Mouse (Mus musculus) A20 (cell line): ENCODE measurements around the gene Rcbtb2.

Experiments used
- DNase-seq: peaks from one replicate; pipeline ENCODE4 v3.0.0-alpha.2; 2011; ENCODE audit warnings: low read depth, low spot score

The Rcbtb2 gene

GRCm38 (mm10) chr14:73146721-73147120, 23.9 kb downstream of the Rcbtb2 start:
- DNase-seq: no peak

GRCm38 (mm10) chr14:73148125-73148524, 25.3 kb downstream of the Rcbtb2 start:
- no peak for DNase-seq

DNA sequence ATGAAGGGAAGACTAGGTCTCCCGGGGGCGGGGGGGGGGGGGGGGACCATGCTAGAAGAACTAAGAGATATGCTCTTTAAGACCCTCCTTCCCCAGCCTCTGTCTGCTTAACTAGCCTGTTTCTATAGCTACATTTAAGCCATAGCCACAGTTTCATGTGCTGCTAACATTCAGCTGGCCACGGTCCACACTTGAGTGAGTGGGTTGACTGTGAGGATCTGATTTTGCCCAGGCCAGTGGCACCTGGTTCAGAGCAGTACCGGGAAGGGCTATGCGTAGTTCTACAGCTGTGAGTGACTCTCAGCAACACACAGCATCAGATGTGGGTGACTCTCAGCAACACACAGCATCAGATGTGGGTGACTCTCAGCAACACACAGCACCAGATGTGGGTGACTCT, 38.5 kb downstream of the Rcbtb2 start:
- no peak for DNase-seq

DNA sequence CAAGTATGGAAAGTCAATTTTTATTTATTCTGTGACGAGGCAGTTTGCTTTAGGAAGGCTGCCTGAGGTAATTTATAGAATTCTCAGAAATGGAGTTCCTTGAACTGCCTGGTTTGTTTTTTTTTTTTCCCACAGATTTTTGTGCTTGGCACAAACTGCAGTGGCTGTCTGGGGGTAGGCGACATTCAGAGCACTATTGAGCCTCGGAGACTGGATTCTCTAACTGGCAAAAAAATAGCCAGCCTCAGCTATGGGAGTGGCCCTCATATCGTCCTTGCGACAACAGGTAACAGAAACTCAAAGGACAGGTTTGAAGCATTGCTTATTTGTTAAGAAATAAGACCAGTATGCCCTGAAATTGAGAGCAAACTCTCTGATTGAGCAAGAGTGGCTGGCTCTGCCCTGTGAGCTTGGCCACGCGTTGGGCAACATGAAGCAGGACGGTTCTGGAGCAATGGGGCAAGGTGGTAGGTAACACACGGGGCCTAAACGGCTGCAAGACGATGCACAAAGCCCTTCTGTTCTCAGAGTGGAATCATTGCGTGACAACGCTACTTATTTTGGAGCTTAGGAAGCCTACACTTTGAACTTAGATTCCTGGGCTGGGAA, 39.5 kb downstream of the Rcbtb2 start:
- no peak for DNase-seq

GRCm38 (mm10) chr14:73163363-73163998, 40.6 kb downstream of the Rcbtb2 start:
- no peak for DNase-seq

- DNase-seq: no peak
Observed at GRCm38 (mm10) chr14:73165136-73165535, 42.3 kb downstream of the Rcbtb2 start.

DNA sequence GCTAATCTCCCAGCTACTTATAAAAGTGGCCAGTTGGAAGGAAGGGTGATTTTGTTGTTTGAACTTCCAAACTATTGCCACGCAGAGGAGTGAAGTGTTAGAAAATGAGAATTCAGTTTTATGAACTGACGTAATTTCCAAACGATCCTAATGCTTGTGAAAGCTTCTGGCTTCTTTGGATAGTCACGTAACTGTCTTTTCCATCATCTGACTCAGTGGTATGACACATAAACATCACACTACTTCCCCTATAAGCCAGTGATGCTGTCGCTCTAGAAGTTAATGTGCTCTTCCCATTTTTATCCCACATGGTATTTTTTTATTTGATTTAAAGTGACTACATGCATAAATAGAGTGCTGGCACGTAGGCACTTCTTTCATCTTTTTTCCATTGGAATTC, 45.8 kb downstream of the Rcbtb2 start:
- DNase-seq: no peak

GRCm38 (mm10) chr14:73169926-73170844, 47.3 kb downstream of the Rcbtb2 start:
- DNase-seq: no peak

GRCm38 (mm10) chr14:73172196-73173011, 49.6 kb downstream of the Rcbtb2 start:
- DNase-seq: no peak

DNA sequence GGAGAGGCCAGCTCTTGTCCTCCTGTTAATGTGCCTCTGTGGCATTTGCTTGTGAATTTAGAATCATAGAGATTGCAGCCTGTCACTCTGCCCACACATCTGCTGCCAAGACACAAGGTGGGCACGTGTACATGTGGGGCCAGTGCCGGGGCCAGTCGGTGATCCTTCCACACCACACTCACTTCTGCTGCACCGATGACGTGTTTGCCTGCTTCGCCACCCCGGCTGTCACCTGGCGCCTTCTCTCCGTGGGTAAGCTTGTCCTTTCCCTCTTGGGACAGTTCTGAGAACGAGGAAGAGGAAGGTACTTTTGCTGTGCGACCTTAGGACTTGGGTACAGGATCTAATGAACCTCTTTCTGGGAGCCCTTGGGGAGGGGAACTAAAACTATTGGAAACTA, 50.8 kb downstream of the Rcbtb2 start:
- no peak for DNase-seq

- DNase-seq: no peak
Observed at GRCm38 (mm10) chr14:73174091-73174995, 51.5 kb downstream of the Rcbtb2 start.

- no peak for DNase-seq
Observed at GRCm38 (mm10) chr14:73175031-73175430, 52.2 kb downstream of the Rcbtb2 start.

DNA sequence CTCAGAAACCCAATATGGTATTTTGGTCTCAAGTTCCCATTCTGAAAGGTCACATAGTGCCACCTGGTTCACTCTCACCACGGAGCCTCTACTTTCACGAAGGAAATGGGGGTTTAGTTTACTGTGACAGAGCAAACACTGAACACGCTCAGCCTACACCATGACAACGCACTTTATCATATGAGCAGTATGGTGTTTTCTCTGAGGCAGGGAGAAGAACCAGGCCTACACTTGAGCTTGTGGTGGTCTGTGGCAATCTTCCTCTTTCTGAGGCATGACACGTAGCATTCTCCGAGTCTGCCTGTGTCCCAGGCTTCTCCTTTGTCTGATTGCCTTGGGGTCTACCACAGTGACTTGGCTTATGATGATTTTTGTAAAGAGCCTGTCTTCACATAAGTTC, 53.0 kb downstream of the Rcbtb2 start:
- DNase-seq: peak; percentile 5

DNA sequence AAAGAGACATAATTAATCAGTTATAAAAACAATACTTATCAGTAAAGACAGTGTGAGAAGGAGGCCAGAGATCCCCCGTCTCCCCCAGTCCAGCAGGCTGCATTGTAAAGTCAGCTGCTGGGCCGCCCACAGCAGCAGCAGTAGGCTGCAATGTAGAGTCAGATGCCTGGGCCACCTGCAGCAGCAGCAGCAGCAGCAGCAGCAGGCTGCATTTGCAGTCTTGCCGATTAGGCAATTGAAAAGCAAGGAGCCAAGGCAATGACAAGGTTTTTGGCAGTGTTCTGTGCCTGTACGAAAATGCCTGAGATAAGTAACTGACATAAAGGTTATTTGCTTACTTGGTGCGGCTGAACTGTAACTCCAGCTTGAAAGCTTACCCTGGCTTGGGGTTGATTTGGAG, 53.4 kb downstream of the Rcbtb2 start:
- no peak for DNase-seq

GRCm38 (mm10) chr14:73177961-73178360, 55.1 kb downstream of the Rcbtb2 start:
- no peak for DNase-seq

DNA sequence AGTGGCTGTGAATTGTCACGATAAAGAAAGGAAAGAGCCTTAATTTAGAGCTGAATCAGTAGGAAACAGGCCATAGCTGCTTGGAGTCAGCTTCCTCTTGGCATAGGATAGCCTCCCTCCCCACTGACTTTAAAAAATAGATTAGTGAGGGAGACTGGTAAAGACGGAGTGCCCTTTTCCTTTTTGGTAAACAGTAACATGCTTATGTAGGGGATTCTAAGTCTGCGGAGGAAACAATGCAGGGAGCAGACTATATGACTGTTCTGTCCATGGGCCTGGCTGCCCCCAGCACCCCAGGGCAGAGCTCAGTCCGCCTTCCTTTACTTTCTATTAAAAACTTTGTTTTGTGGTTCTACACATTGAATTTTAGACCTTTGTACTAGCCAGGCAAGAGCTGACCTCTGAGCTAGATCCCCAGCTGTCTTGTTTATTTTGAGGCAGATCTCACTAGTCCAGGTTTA, 56.4 kb downstream of the Rcbtb2 start:
- no peak for DNase-seq

GRCm38 (mm10) chr14:73180671-73181070, 57.8 kb downstream of the Rcbtb2 start:
- DNase-seq: peak; percentile 47

GRCm38 (mm10) chr14:73181144-73181543, 58.3 kb downstream of the Rcbtb2 start:
- no peak for DNase-seq

DNA sequence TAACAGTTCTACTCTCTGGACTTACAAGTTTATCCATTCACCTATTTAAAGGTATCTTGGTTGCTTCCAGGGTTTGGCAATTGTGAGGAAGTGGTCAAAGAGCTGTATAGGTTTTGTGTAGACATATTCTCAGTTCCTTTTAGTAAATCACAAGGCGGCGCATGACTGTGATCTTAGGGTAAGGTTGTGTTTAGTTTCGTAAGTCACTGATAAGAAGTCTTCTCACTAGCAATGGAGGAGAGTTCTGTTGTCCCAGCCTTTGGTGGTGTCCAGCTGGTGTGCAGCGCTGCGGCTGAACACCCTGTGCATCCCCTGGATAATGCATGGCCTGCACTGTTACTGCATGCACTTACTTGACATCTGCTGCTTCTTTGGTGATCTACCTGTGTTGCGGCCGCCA, 64.0 kb downstream of the Rcbtb2 start:
- no peak for DNase-seq

GRCm38 (mm10) chr14:73199058-73199457, 76.2 kb downstream of the Rcbtb2 start:
- no peak for DNase-seq

- no peak for DNase-seq
Observed at GRCm38 (mm10) chr14:73201447-73201846, 78.6 kb downstream of the Rcbtb2 start.
